Mouse (Mus musculus) embryonic facial prominence, embryonic 12.5 days (tissue): Measurements from ENCODE around the gene Cyth4. TPM values are rescaled to one million over a fixed set of nuclear protein-coding genes. Genes with fewer than 3 reads are reported as not detected.

Experiments used
- ATAC-seq: fragments of 200-750 bp; cut with Nextera tagmentation; 2 replicates; pipeline ENCODE4 v1.8.0; 2017; ENCODE audit not compliant: insufficient number of reproducible peaks, insufficient read depth, low FRiP score, low TSS enrichment
- H3K27ac ChIP-seq: fragments of 300-500 bp; sonication (generic); 2 replicates; pipeline ENCODE4 v1.5.1; 2016; ENCODE audit warnings: mild to moderate bottlenecking
- H3K27me3 ChIP-seq: fragments of 300-500 bp; sonication (generic); 2 replicates; pipeline ENCODE4 v1.6.1; 2016; ENCODE audit warnings: mild to moderate bottlenecking, moderate library complexity
- H3K36me3 ChIP-seq: fragments of 300-500 bp; sonication (generic); 2 replicates; pipeline ENCODE4 v1.6.1; 2016; ENCODE audit warnings: mild to moderate bottlenecking
- H3K4me1 ChIP-seq: fragments of 300-500 bp; sonication (generic); 2 replicates; pipeline ENCODE4 v1.6.1; 2016
- H3K4me2 ChIP-seq: fragments of 300-500 bp; sonication (generic); replicated peaks from 2 replicates; pipeline ENCODE4 v1.6.1; 2016; ENCODE audit warnings: mild to moderate bottlenecking, moderate library complexity
- H3K4me3 ChIP-seq: fragments of 300-500 bp; sonication (generic); 2 replicates; pipeline ENCODE4 v1.5.1; 2016; ENCODE audit warnings: mild to moderate bottlenecking
- H3K9ac ChIP-seq: fragments of 300-500 bp; sonication (generic); 2 replicates; pipeline ENCODE4 v1.6.1; 2016; ENCODE audit warnings: mild to moderate bottlenecking, moderate library complexity
- H3K9me3 ChIP-seq: fragments of 300-500 bp; sonication (generic); 2 replicates; pipeline ENCODE4 v1.6.1; 2016; ENCODE audit warnings: mild to moderate bottlenecking, moderate library complexity
- WGBS: fragments of 180-500 bp; shearing (Covaris S2); methylation state at CpG from one replicate; pipeline ENCODE4 v1.1.7; 2016; 5-methylcytosine and 5-hydroxymethylcytosine counted together
- polyA plus RNA-seq: library from polyadenylated mRNA; unstranded; fragments of >200 nt; fragmentation: Nextera tagmentation; extraction: Ambion mirVana; gene quantifications from 2 replicates; pipeline ENCODE4 v1.2.1, GENCODE M21; 2016

Cyth4 gene
- polyA plus RNA-seq, 1 experiment from 2014 or later: 6.6 TPM

DNA sequence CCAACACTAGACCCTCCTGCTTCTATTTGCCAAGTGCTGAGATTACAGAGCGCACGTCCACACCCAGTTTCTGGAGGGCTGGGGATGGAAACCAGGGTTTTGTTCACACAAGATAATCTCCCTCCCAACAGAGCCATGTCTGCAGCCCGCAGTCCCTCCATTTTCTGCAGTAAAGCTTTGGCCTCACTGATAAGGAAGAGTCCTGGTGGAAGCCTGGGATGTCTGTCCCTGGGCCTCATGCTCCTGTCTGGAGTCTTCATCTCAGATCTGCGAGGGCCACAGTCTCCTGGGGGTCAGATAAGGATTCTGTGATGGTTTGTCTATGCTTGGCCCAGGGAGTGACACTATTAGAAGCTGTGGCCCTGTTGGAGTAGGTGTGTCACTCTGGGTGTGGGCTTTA is 8.8 kb upstream of the Cyth4 start:
- Histone ChIP-seq H3K4me3 (no peak overlapping the region), H3K9me3 (peaks cover 3% of the 10 kb centered on the region), H3K27ac (no peak overlapping the region), H3K27me3 (peaks cover 6% of the 10 kb centered on the region; the same call in 1 of the 2 replicates), H3K36me3 (no peaks in the 10 kb centered on the region), H3K9ac (no peak overlapping the region), H3K4me1 (peaks cover 11% of the 10 kb centered on the region; the same call in 1 of the 2 replicates), H3K4me2 (no peak overlapping the region)
- 85% methylated on average over 4 of the region's 4 CpGs for WGBS
- ATAC-seq: no peak

DNA sequence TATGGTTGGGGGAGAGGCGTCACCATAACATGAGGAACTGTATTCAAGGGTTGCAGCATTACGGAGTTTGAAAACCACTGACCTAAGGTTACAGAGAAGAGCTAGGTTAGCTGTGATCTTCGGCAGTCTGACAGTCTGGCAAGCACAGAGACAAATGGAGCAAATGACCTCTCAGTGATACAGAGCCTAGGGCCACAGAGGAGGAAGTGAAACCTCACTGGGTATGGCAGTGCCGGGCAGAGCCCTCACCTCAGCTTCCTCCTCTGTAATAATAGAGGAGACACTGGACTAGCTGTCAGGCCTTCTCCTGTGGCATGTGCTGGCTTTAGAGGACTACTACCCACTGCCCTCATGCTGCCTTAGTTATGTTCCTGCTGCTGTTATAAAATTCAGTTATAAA is 7.9 kb upstream of the Cyth4 start:
- WGBS: 74% methylated on average over 4 of the region's 4 CpGs
- H3K9ac ChIP-seq: no peak overlapping the region
- H3K4me3 ChIP-seq: no peak overlapping the region
- H3K27ac ChIP-seq: no peak overlapping the region
- H3K4me1 ChIP-seq: peaks cover 11% of the 10 kb centered on the region; the same call in 1 of the 2 replicates
- H3K27me3 ChIP-seq: no peaks in the 10 kb centered on the region
- no peak overlapping the region for H3K4me2 ChIP-seq
- peaks cover 3% of the 10 kb centered on the region for H3K9me3 ChIP-seq
- ATAC-seq: no peak
- H3K36me3 ChIP-seq: no peaks in the 10 kb centered on the region

DNA sequence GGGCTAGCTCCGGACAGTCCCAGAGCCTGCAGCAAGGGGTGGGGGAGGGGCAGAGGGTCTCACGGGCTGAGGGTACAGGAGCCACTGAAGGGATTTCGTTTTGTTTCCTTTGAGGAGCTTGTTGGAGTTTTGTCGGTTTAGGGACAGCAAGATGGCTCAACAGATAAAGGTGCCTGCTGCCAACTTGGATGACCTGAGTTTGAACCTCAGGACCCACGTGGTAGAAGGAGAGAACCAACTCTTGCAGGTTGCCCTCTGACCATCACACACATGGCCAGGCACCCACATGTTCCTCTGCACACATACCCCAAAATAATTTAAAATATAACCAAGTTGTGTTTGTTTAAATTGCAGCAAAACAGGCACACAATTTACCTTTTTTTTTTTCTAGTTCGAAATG is 6.9 kb upstream of the Cyth4 start:
- Histone ChIP-seq H3K36me3 (no peaks in the 10 kb centered on the region), H3K9ac (no peak overlapping the region), H3K4me1 (peaks cover 11% of the 10 kb centered on the region; the same call in 1 of the 2 replicates), H3K4me2 (no peak overlapping the region), H3K4me3 (no peak overlapping the region), H3K27me3 (no peaks in the 10 kb centered on the region), H3K27ac (no peak overlapping the region), H3K9me3 (no peaks in the 10 kb centered on the region)
- ATAC-seq: no peak
- WGBS: 76% methylated on average over 6 of the region's 6 CpGs

DNA sequence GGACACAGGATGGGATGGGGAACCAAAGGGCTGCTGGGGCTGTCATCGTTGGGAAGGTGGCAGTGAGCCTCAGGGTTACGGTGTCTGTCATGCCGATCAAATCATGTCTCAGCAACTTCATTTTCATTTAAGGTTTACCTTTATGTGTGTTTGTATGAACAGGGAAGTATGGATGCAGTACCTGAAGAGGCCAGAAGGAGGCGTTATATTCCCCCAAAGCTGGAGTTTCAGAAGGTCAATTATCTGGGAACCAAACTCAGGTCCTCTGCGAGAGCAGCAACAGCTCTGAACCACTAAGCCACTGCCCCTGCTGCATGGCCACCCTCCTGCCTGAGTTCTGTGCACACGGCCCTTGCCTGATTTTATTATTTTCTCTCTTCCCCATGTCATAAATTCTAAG is 6.1 kb upstream of the Cyth4 start:
- WGBS: 80% methylated on average over 6 of the region's 6 CpGs
- H3K4me3 ChIP-seq: no peak overlapping the region
- no peaks in the 10 kb centered on the region for H3K36me3 ChIP-seq
- H3K27ac ChIP-seq: no peak overlapping the region
- no peaks in the 10 kb centered on the region for H3K27me3 ChIP-seq
- no peak overlapping the region for H3K4me2 ChIP-seq
- H3K4me1 ChIP-seq: peaks cover 11% of the 10 kb centered on the region; the same call in 1 of the 2 replicates
- H3K9me3 ChIP-seq: no peaks in the 10 kb centered on the region
- H3K9ac ChIP-seq: no peak overlapping the region
- ATAC-seq: no peak

DNA sequence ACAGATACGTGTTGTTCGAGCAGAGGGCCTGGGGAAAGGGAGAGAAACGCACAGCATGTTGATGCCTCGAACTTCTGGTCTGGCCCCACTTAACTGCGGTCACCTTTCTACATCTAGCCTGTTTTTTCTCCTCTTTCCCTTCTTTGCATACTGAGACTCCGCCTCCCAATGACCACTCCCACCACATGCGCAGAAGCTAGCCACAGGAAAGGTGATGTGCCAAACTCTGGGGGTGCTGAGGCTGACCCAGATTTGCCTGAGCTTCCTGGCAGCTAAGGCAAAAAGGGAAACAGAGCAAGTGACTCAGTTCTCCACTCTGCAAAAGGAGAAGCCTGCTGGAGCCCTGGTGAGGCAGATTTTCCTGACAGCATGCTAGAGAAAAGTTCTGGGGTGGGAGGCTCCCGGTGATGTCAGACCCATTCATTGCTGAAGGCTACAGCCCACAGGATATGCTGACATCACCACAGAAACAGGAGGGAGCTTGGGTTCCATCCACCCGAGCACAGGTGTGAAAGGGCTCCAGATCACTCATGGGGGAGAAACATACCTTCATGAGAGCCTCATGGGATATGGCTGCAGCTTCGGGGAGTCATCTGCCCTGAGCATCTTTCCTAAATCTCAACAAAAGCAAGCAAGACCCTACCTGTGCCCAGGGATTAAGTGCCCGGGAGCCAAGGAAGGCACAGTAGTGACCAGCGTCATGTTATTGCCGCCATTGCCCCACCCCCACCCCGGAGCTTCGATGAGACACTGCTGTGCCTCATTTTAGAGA is 5.0 kb upstream of the Cyth4 start:
- Histone ChIP-seq H3K4me3 (no peak overlapping the region), H3K27ac (no peak overlapping the region), H3K4me2 (no peak overlapping the region), H3K4me1 (peaks cover 11% of the 10 kb centered on the region; the same call in 1 of the 2 replicates), H3K9me3 (no peaks in the 10 kb centered on the region), H3K9ac (no peak overlapping the region), H3K27me3 (no peaks in the 10 kb centered on the region), H3K36me3 (no peaks in the 10 kb centered on the region)
- WGBS: 51% methylated on average over 15 of the region's 15 CpGs
- no peak for ATAC-seq

DNA sequence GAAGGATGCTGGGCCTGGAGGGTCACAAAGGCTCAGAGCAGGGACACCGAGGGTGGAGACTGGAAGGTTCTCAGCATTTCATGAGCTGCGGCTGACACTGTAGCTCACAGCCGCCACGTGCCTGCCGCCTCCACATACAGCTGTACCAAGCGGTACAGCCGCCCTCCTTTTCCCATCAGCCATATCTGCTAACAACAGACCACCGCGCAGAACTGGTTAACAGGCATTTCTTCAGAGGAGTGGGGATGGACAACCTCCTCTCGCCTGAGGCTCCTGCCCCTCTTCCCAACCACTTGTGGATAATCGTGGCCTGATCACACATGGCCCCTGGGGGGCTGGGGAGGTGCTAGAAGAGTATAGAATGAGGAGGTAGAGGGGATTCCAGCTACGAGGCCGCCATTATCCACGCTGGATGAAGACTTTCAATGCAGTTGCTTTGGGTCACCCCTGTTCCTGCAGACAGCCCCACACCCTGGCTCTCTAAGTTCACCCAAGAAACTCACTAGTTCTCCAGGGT is 4.3 kb upstream of the Cyth4 start:
- no peak for ATAC-seq
- peaks cover 11% of the 10 kb centered on the region; the same call in 1 of the 2 replicates for H3K4me1 ChIP-seq
- no peaks in the 10 kb centered on the region for H3K27me3 ChIP-seq
- H3K9ac ChIP-seq: no peak overlapping the region
- no peaks in the 10 kb centered on the region for H3K36me3 ChIP-seq
- 77% methylated on average over 14 of the region's 14 CpGs for WGBS
- H3K27ac ChIP-seq: no peak overlapping the region
- H3K4me3 ChIP-seq: no peak overlapping the region
- no peak overlapping the region for H3K4me2 ChIP-seq
- no peaks in the 10 kb centered on the region for H3K9me3 ChIP-seq

DNA sequence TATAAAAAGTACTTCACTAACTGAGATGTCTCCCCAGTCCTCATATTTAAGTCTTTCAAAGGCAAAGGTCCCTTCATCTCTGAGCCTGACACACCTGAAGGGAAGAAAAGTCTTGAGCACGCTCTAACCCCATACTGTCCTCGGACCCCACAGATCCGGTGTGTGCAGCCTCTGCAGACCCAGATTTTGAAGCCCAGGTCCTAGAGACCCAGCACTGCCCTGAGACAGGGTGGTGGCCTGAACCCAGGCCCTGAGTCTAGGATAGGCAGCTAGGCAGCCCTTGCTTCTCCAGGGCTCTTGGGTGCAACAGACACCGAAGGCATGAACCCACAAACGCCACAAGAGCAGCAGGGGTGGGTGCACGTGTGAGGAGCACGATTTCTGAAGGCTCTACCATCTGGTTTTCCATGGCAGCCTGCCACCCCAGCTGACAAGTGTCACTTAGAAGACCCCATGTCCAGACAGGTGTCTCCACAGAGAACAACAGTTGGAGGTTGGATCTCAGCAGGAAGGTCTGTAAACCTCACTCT is 2.9 kb upstream of the Cyth4 start:
- no peak overlapping the region for H3K4me2 ChIP-seq
- H3K36me3 ChIP-seq: no peaks in the 10 kb centered on the region
- no peak for ATAC-seq
- no peak overlapping the region for H3K9ac ChIP-seq
- H3K4me3 ChIP-seq: no peak overlapping the region
- H3K27me3 ChIP-seq: no peaks in the 10 kb centered on the region
- no peaks in the 10 kb centered on the region for H3K9me3 ChIP-seq
- peaks cover 11% of the 10 kb centered on the region; the same call in 1 of the 2 replicates for H3K4me1 ChIP-seq
- H3K27ac ChIP-seq: no peak overlapping the region
- 84% methylated on average over 7 of the region's 7 CpGs for WGBS

DNA sequence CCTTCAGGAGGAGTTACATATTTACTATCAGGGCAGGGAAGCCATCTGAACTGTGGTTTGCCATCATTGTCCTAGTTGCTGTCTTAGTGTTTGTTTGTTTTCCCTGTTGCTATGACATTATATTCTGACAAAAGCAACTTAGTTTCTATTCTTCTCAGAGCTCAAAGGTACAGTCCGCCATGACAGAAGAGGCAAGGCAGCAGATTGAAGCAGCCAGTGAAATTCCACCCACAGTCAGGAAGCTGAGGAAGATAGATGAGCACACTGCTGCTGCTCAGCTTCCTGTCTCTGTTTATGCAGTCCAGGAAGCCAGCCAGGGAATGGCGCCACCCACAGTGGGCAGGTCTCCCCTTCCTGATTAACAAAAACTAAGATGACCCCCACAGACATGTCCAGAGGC is 2.0 kb upstream of the Cyth4 start:
- WGBS: 93% methylated on average over 2 of the region's 2 CpGs
- no peak overlapping the region for H3K4me2 ChIP-seq
- ATAC-seq: no peak
- H3K36me3 ChIP-seq: no peaks in the 10 kb centered on the region
- H3K4me1 ChIP-seq: peaks cover 11% of the 10 kb centered on the region; the same call in 1 of the 2 replicates
- H3K27ac ChIP-seq: no peak overlapping the region
- no peak overlapping the region for H3K9ac ChIP-seq
- H3K4me3 ChIP-seq: no peak overlapping the region
- H3K9me3 ChIP-seq: no peaks in the 10 kb centered on the region
- no peaks in the 10 kb centered on the region for H3K27me3 ChIP-seq

DNA sequence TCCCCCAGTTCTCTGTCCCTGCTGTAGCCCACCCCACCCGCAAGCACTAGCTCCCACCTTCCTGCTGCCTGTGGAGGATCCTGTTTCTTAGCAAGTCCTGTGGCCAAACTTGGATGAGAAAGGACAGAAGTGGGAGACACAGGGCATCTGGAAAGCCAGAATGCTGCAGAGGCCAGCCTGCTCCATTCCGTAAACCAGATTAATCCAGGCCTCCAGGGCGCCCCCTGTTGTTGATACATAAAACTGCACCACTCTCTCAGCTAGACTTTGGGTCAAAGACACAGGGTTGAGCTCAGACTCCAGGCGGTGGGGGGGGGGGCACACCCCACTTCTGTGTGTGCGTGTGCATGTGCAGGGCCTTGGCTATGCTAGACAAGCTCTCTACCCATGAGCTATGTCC is 1.4 kb upstream of the Cyth4 start:
- WGBS: 74% methylated on average over 5 of the region's 5 CpGs
- Histone ChIP-seq H3K27me3 (no peaks in the 10 kb centered on the region), H3K9ac (no peak overlapping the region), H3K4me3 (no peak overlapping the region), H3K9me3 (no peaks in the 10 kb centered on the region), H3K4me2 (no peak overlapping the region), H3K36me3 (no peaks in the 10 kb centered on the region), H3K27ac (no peak overlapping the region), H3K4me1 (peaks cover 11% of the 10 kb centered on the region; the same call in 1 of the 2 replicates)
- ATAC-seq: no peak

DNA sequence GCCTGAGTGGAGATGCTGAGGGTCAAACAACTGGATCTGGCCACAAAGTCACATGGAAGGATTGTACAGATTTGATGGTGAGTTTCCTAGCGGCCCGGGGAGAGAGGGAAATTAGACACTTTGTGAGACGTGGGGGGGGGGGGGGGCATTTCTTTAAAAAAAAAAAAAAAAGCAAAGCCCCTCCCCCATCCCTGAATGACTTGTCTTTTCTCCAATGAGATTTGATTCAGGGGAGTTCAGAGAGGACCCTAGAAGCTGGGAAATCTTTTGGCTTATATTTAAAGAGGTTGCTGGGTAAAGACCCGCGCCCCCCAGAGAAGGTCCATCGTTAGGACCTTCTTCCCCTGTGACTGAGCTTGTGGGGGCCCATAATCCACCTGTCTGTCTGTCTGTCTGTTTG is 343 bp upstream of the Cyth4 start:
- WGBS: 82% methylated on average over 6 of the region's 6 CpGs
- Histone ChIP-seq H3K27ac (no peak overlapping the region), H3K27me3 (no peaks in the 10 kb centered on the region), H3K9me3 (no peaks in the 10 kb centered on the region), H3K4me1 (peaks cover 7% of the 10 kb centered on the region; the same call in 1 of the 2 replicates), H3K9ac (no peak overlapping the region), H3K4me2 (no peak overlapping the region), H3K36me3 (no peaks in the 10 kb centered on the region), H3K4me3 (no peak overlapping the region)
- ATAC-seq: no peak

DNA sequence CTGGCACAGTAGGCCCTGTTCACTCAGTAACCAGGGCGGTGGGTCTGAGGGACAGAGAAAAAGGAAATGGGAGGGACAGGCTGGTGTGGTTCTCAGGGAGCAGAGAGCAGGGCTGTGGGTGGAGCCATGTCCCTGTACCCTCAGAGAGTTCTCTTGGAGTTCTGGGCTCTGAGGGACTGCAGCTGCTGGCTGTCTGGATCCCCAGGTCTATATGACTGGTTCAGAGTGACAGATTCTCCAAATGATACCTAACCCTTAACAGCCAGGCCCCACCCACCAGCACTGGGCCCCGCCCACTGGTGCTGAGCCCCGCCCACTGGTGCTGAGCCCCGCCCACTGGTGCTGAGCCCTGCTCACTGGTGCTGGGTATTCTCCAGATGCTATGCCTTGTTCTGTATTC is 882 bp downstream of the Cyth4 start:
- no peak overlapping the region for H3K4me3 ChIP-seq
- no peak overlapping the region for H3K9ac ChIP-seq
- no peak for ATAC-seq
- 50% methylated on average over 4 of the region's 4 CpGs for WGBS
- no peaks in the 10 kb centered on the region for H3K36me3 ChIP-seq
- no peak overlapping the region for H3K4me2 ChIP-seq
- no peak overlapping the region for H3K27ac ChIP-seq
- H3K9me3 ChIP-seq: no peaks in the 10 kb centered on the region
- H3K27me3 ChIP-seq: no peaks in the 10 kb centered on the region
- H3K4me1 ChIP-seq: no peaks in the 10 kb centered on the region

DNA sequence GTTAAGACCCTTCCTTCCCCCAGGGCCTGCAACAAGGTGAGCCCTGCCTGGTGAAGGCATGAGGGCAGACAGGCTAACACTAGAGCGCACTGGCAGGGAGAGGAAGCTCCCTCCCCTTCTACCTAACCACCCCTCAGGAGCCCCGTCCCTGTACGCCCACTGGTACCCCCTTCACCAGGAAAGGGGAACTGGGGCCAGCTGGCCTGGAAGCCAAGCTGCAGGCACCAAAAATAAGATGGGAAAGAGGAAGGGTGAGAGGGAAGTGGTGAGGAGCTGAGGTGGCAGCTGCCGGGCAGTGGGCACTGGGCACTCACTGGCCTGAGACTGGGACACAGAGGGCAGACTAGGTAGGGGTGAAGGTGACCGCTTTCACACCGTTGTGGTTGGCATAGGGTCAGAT is 2.3 kb downstream of the Cyth4 start:
- H3K9me3 ChIP-seq: no peaks in the 10 kb centered on the region
- no peak overlapping the region for H3K4me3 ChIP-seq
- no peak overlapping the region for H3K9ac ChIP-seq
- 85% methylated on average over 6 of the region's 6 CpGs for WGBS
- H3K27ac ChIP-seq: no peak overlapping the region
- no peaks in the 10 kb centered on the region for H3K36me3 ChIP-seq
- H3K4me1 ChIP-seq: no peaks in the 10 kb centered on the region
- ATAC-seq: no peak
- H3K27me3 ChIP-seq: no peaks in the 10 kb centered on the region
- H3K4me2 ChIP-seq: no peak overlapping the region
